Mouse (Mus musculus): ENCODE results near the gene Kcnip1.

DNA sequence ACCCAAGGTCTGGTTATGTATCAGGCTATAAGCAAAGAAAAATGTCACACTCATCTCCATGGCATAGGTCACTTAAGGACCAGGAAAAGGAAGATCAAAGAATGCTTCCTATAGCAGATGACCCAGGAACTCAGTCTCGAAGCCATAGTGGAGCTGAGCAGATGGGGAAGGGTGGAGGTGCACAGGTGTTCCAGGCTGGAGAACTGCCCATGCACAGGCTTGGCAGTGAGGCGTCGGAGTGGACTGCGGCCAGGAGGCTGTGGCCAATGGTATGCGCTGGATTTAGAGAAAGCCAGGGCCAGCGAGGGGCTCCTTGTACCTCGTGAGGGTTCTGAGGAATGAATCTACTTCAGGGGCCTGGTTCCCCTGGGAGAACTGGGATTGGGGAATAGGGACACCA, 172.1 kb downstream of the Kcnip1 start:
- TF ChIP-seq CTCF (IDR thresholded peaks at IDR 0.05; ENCODE audit: low read depth) (no peak), EP300 (IDR thresholded peaks at IDR 0.05; ENCODE audit: low read depth) (no peak)

Data from liver, embryonic 14.5 days (tissue).